ENCODE assay signal across 9 mouse cellular contexts in genomic region chr2:180385967-180386688, GRCm38 (mm10). TPM values are rescaled to one million over a fixed set of nuclear protein-coding genes. Genes with fewer than 3 reads are reported as not detected.
DNase-seq lines count a peak whose midpoint lies in the region; ATAC-seq and TF ChIP-seq lines count a peak whose summit lies in the region.
"Had no signal": no experiment of that assay in that cellular context is flagged by ENCODE, and none has a peak within 500 bp of the region (broad histone marks: within the 10 kb centered on the region; RNA-seq: fewer than 3 reads in every experiment).

No protein-coding gene starts in this region.

- TF ChIP-seq CTCF in lung, adult 2 months (IDR thresholded peaks at IDR 0.05; ENCODE audit: insufficient read depth, low read length), result no peak

- H3K9me3 ChIP-seq in lung, embryonic 15.5 days, result no peaks in the 10 kb centered on the region
- no peaks in the 10 kb centered on the region for H3K9me3 ChIP-seq in forebrain, embryonic 11.5 days (ENCODE audit: control insufficient read depth, low read length)
- no peaks in the 10 kb centered on the region for H3K9me3 ChIP-seq in limb, embryonic 12.5 days
- no peaks in the 10 kb centered on the region for H3K9me3 ChIP-seq in stomach, embryonic 14.5 days (ENCODE audit: control insufficient read depth, low read depth, low read length)

- peak; percentile 32; the same call in 1 of the 2 replicates for ATAC-seq in lung, embryonic 15.5 days (ENCODE audit: borderline replicate concordance, extremely low read depth, low FRiP score, low TSS enrichment)
- peak; percentile 24; the same call in 1 of the 2 replicates for ATAC-seq in forebrain, embryonic 11.5 days (replicated peaks; ENCODE audit: low FRiP score)
- no peak for ATAC-seq in limb, embryonic 12.5 days (ENCODE audit: insufficient number of reproducible peaks, insufficient read depth, low FRiP score, low TSS enrichment, low read depth)
- peak; percentile 51; the same call in 1 of the 2 replicates for ATAC-seq in stomach, embryonic 14.5 days (ENCODE audit: insufficient number of reproducible peaks, insufficient read depth, low FRiP score, low read depth)

- DNase-seq in lung, adult 2 months, result no peak
- peak; percentile 69 for DNase-seq in forebrain, embryonic 11.5 days (ENCODE audit: low spot score)
- DNase-seq in layer of hippocampus, postnatal 25 days (ENCODE audit: extremely low spot score in 1 of 2, low spot score in 1 of 2), result no peak
- no peak for DNase-seq in thymus, postnatal 10 days (ENCODE audit: low spot score in 2 of 2)
- DNase-seq in adrenal gland, adult 18-20 months (ENCODE audit: low spot score in 2 of 2), result no peak

- H3K4me1 ChIP-seq in lung, embryonic 15.5 days, result peaks cover 11% of the 10 kb centered on the region
- no peaks in the 10 kb centered on the region for H3K4me1 ChIP-seq in lung, adult 2 months (ENCODE audit: control insufficient read depth, insufficient read depth, low read length)
- peaks cover 9% of the 10 kb centered on the region; the same call in 1 of the 2 replicates for H3K4me1 ChIP-seq in forebrain, embryonic 11.5 days (replicated peaks; ENCODE audit: control insufficient read depth, insufficient read depth, low read length)
- peaks cover 11% of the 10 kb centered on the region; the same call in 1 of the 2 replicates for H3K4me1 ChIP-seq in limb, embryonic 12.5 days (replicated peaks)
- no peaks in the 10 kb centered on the region for H3K4me1 ChIP-seq in stomach, embryonic 14.5 days (ENCODE audit: control insufficient read depth, insufficient read depth, low read length)

- H3K27ac ChIP-seq in lung, embryonic 15.5 days, result no peak overlapping the region
- H3K27ac ChIP-seq in forebrain, embryonic 11.5 days (ENCODE audit: low read depth, low read length), result no peak overlapping the region
- no peak overlapping the region for H3K27ac ChIP-seq in limb, embryonic 12.5 days
- H3K27ac ChIP-seq in stomach, embryonic 14.5 days (ENCODE audit: low read length), result no peak overlapping the region

- no peak for TF ChIP-seq POLR2A in lung, adult 2 months (IDR thresholded peaks at IDR 0.05; ENCODE audit: borderline replicate concordance, extremely low read depth, low read depth, low read length)

- no peaks in the 10 kb centered on the region for H3K36me3 ChIP-seq in lung, embryonic 15.5 days
- H3K36me3 ChIP-seq in forebrain, embryonic 11.5 days (ENCODE audit: control insufficient read depth, insufficient read depth, low read length), result no peaks in the 10 kb centered on the region
- H3K36me3 ChIP-seq in limb, embryonic 12.5 days, result no peaks in the 10 kb centered on the region
- H3K36me3 ChIP-seq in stomach, embryonic 14.5 days (ENCODE audit: control insufficient read depth, insufficient read depth, low read length), result no peaks in the 10 kb centered on the region

- H3K27me3 ChIP-seq in lung, embryonic 15.5 days, result peaks cover 56% of the 10 kb centered on the region
- H3K27me3 ChIP-seq in forebrain, embryonic 11.5 days (ENCODE audit: control insufficient read depth, insufficient read depth, low read length), result peaks cover 21% of the 10 kb centered on the region
- peaks cover 93% of the 10 kb centered on the region for H3K27me3 ChIP-seq in limb, embryonic 12.5 days
- peaks cover 8% of the 10 kb centered on the region; the same call in 1 of the 2 replicates for H3K27me3 ChIP-seq in stomach, embryonic 14.5 days (ENCODE audit: control insufficient read depth, insufficient read depth, low read length)

- H3K9ac ChIP-seq in lung, embryonic 15.5 days, result no peak overlapping the region
- H3K9ac ChIP-seq in forebrain, embryonic 11.5 days (ENCODE audit: low read length), result peak overlapping the region; percentile 39; the same call in 1 of the 2 replicates
- peak overlapping the region; percentile 52; the same call in 1 of the 2 replicates for H3K9ac ChIP-seq in limb, embryonic 12.5 days (replicated peaks)
- no peak overlapping the region; the same call in 1 of the 2 replicates for H3K9ac ChIP-seq in stomach, embryonic 14.5 days (replicated peaks; ENCODE audit: low read depth, low read length)

- H3K4me2 ChIP-seq in lung, embryonic 15.5 days, result peak overlapping the region; percentile 66
- peak overlapping the region; percentile 88 for H3K4me2 ChIP-seq in forebrain, embryonic 11.5 days (ENCODE audit: low read depth, low read length, severe bottlenecking)
- H3K4me2 ChIP-seq in limb, embryonic 12.5 days, result peak overlapping the region; percentile 78
- H3K4me2 ChIP-seq in stomach, embryonic 14.5 days (replicated peaks; ENCODE audit: low read depth, low read length), result peak overlapping the region; percentile 57

- peak overlapping the region; percentile 40 for H3K4me3 ChIP-seq in lung, embryonic 15.5 days
- no peak overlapping the region for H3K4me3 ChIP-seq in lung, adult 2 months (replicated peaks; ENCODE audit: extremely low read depth, low read depth, low read length)
- peak overlapping the region; percentile 38 for H3K4me3 ChIP-seq in forebrain, embryonic 11.5 days (ENCODE audit: low read depth, low read length)
- peak overlapping the region; percentile 47 for H3K4me3 ChIP-seq in limb, embryonic 12.5 days (replicated peaks)
- peak overlapping the region; percentile 40 for H3K4me3 ChIP-seq in stomach, embryonic 14.5 days (ENCODE audit: low read depth, low read length)

- WGBS in lung, embryonic 15.5 days, result 1% methylated on average over 34 of the region's 35 CpGs
- WGBS in lung, adult 2 months, result 2% methylated on average over 34 of the region's 35 CpGs
- under 1% methylated on average over 35 of the region's 35 CpGs for WGBS in forebrain, embryonic 11.5 days
- 2% methylated on average over 25 of the region's 35 CpGs for WGBS in limb, embryonic 12.5 days
- WGBS in stomach, embryonic 14.5 days, result under 1% methylated on average over 30 of the region's 35 CpGs

RNA-seq across cellular contexts. Expression of gene Gata5, which starts 51.6 kb away (rescaled TPM):
- 26.2 and 27.8 TPM in 2 replicates for polyA plus RNA-seq in lung, embryonic 15.5 days (2015; fragmentation: Nextera tagmentation; extraction: Ambion mirVana)
- 5.4 and 9.9 TPM in 2 replicates for polyA plus RNA-seq in lung, adult 2 months (2012; rRNA removed)
- 0.05 TPM in 1 of 2 replicates, not detected in the other for polyA plus RNA-seq in forebrain, embryonic 11.5 days (2014; fragmentation: Nextera tagmentation; extraction: Ambion mirVana)
- polyA plus RNA-seq in limb, embryonic 12.5 days (2016; fragmentation: Nextera tagmentation; extraction: Ambion mirVana), result 0.14 TPM in 1 of 2 replicates, not detected in the other
- 4.9 and 5.4 TPM in 2 replicates for polyA plus RNA-seq in stomach, embryonic 14.5 days (2014; fragmentation: Nextera tagmentation; extraction: Ambion mirVana)
- not detected for total RNA-seq in layer of hippocampus, postnatal 25 days (2021)
- under 1 TPM in 1 of 2 experiments, not detected in 1; 0.16 TPM for total RNA-seq in adrenal gland, adult 18-20 months (2021)
- total RNA-seq: layer of hippocampus, adult 8-10 months had no signal

Comparison
In these comparisons a context has a peak if more than half of its experiments do, and no peak if none do; other contexts are left out.
1. H3K9ac ChIP-seq: peak in forebrain, embryonic 11.5 days (single experiment) and limb, embryonic 12.5 days (single experiment); none in lung, embryonic 15.5 days (single experiment) and stomach, embryonic 14.5 days (single experiment).
2. Peak in every context shown above with its lines, with median percentiles within 50 percentile points of each other: H3K4me2 ChIP-seq.